Comparison of ENCODE assay signal across 9 mouse cellular contexts in the genomic region with DNA sequence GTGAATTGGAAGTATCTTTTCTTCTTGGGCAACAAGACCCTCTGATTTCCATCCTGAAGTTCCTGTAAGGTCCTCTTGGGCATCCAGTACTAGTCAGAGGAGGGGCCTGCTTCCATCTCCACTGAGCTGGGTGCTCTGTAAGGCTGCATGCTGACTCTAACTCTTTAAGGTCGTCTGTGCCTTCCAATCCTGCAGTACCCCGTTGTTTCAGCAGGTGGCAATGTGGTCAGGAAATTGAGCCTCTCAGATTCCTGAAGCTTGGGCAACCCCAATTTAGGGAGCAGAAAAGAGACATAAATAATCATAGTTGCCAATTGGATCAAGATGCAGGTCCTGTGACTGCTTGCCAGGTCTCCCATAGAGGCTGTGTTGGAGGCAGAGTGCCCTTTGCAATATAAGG. TPM values are rescaled to one million over a fixed set of nuclear protein-coding genes. Genes with fewer than 3 reads are reported as not detected.
A peak's percentile ranks its signal among the peaks of the same experiment; 100 is the strongest.
DNase-seq lines count a peak whose midpoint lies in the region; ATAC-seq and TF ChIP-seq lines count a peak whose summit lies in the region.
"Had no signal": no experiment of that assay in that cellular context is flagged by ENCODE, and none has a peak within 500 bp of the region (broad histone marks: within the 10 kb centered on the region; RNA-seq: fewer than 3 reads in every experiment).

No protein-coding gene starts in this region.

- no peaks in the 10 kb centered on the region for H3K36me3 ChIP-seq in hindbrain, embryonic 13.5 days
- H3K36me3 ChIP-seq: liver, embryonic 13.5 days had no signal

- WGBS in hindbrain, embryonic 13.5 days: 0% methylated on average over 2 of the region's 2 CpGs

- H3K27ac ChIP-seq in embryonic fibroblast, embryonic 13.5 days (ENCODE audit: insufficient read depth, low read length): no peak overlapping the region
- no peak overlapping the region for H3K27ac ChIP-seq in hindbrain, embryonic 13.5 days
- H3K27ac ChIP-seq: liver, embryonic 13.5 days had no signal

- H3K4me2 ChIP-seq in hindbrain, embryonic 13.5 days: no peak overlapping the region
- H3K4me2 ChIP-seq: liver, embryonic 13.5 days had no signal

- DNase-seq in cerebellum, adult 18-20 months: peak; percentile 44 to 48
- DNase-seq in adrenal gland, postnatal 14 days: peak; percentile 76
- peak; percentile 75 to 92 for DNase-seq in layer of hippocampus, postnatal 25 days (ENCODE audit: extremely low spot score in 1 of 2, low spot score in 1 of 2)
- DNase-seq in right cerebral cortex, postnatal 4 days: peak; percentile 84
- DNase-seq: liver, embryonic 13.5 days had no signal

- peaks cover 23% of the 10 kb centered on the region for H3K27me3 ChIP-seq in hindbrain, embryonic 13.5 days
- H3K27me3 ChIP-seq: liver, embryonic 13.5 days had no signal

- TF ChIP-seq CTCF in embryonic fibroblast, embryonic 13.5 days (IDR thresholded peaks at IDR 0.05; ENCODE audit: borderline replicate concordance, insufficient read depth, low read length): peak; percentile 52; the same call in 1 of the 2 replicates

- no peaks in the 10 kb centered on the region for H3K9me3 ChIP-seq in hindbrain, embryonic 13.5 days
- H3K9me3 ChIP-seq: liver, embryonic 13.5 days had no signal

- TF ChIP-seq POLR2A in embryonic fibroblast, embryonic 13.5 days (IDR thresholded peaks at IDR 0.05; ENCODE audit: low read depth, low read length): no peak

- no peak; the same call in 1 of the 2 replicates for ATAC-seq in cerebellum, adult (ENCODE audit: insufficient number of reproducible peaks, low FRiP score, low TSS enrichment)
- 0 out of 2 replicates have a peak, but pooled peaks have one; percentile 44 for ATAC-seq in hindbrain, embryonic 13.5 days (ENCODE audit: low FRiP score)
- peak; percentile 93 for ATAC-seq in megakaryocyte-erythroid progenitor cell, adult 5-6 weeks (replicated peaks; ENCODE audit: low FRiP score, low TSS enrichment, poor library complexity, severe bottlenecking)

- no peak overlapping the region for H3K9ac ChIP-seq in hindbrain, embryonic 13.5 days
- H3K9ac ChIP-seq: liver, embryonic 13.5 days had no signal

- no peaks in the 10 kb centered on the region for H3K4me1 ChIP-seq in embryonic fibroblast, embryonic 13.5 days (ENCODE audit: control insufficient read depth, insufficient read depth, low read length)
- 0 out of 2 replicates have a peak, but pooled peaks cover 2% of the 10 kb centered on the region for H3K4me1 ChIP-seq in hindbrain, embryonic 13.5 days (replicated peaks)
- H3K4me1 ChIP-seq: liver, embryonic 13.5 days had no signal

- no peak overlapping the region for H3K4me3 ChIP-seq in embryonic fibroblast, embryonic 13.5 days (ENCODE audit: insufficient read depth, low read length)
- H3K4me3 ChIP-seq in hindbrain, embryonic 13.5 days: no peak overlapping the region
- H3K4me3 ChIP-seq: liver, embryonic 13.5 days had no signal

RNA-seq across cellular contexts. Expression of gene Cdca7l, which starts 31.5 kb away (rescaled TPM):
- total RNA-seq in adrenal gland, postnatal 14 days (2021): 6.7 and 6.9 TPM in 2 replicates
- polyA plus RNA-seq in embryonic fibroblast, embryonic 13.5 days (2011; ENCODE audit: insufficient read length, low read depth, missing spikeins): 7.1 and 12.4 TPM in 2 replicates
- 4.6 and 5.8 TPM in 2 replicates for polyA plus RNA-seq in hindbrain, embryonic 13.5 days (2015; fragmentation: Nextera tagmentation; extraction: Ambion mirVana)
- total RNA-seq in layer of hippocampus, postnatal 25 days (2021): 1 to 10 TPM; 1.1 to 1.9 TPM
- 52.3 and 91.9 TPM in 2 replicates for total RNA-seq in megakaryocyte-erythroid progenitor cell, adult 5-6 weeks (2014; fragmentation: Nextera tagmentation)
- 143 and 164 TPM in 2 replicates for total RNA-seq in megakaryocyte-erythroid progenitor cell, adult 5-6 weeks (2017)
